Mouse (Mus musculus) cerebellum, adult 11 months (tissue): Measurements from ENCODE around the gene Melk.

Experiments
- DNase-seq: peaks from one replicate; pipeline ENCODE4 v3.0.0; 2022

The Melk gene

GRCm38 (mm10) chr4:44300781-44301750 lies at the start of gene Melk:
Gene Melk (plus strand): TSS chr4:44300876.
- DNase-seq = peak; percentile 13

- DNase-seq = no peak
These were observed 49.2 kb upstream of the Melk start for GRCm38 (mm10) chr4:44251521-44251920.

GRCm38 (mm10) chr4:44251966-44252916 lies 48.4 kb upstream of the Melk start:
- DNase-seq = no peak

GRCm38 (mm10) chr4:44253191-44253590 lies 47.5 kb upstream of the Melk start:
- DNase-seq = no peak

- no peak for DNase-seq
These were observed 46.1 kb upstream of the Melk start for GRCm38 (mm10) chr4:44254579-44254978.

- DNase-seq = no peak
These were observed 41.5 kb upstream of the Melk start for GRCm38 (mm10) chr4:44259126-44259525.

GRCm38 (mm10) chr4:44260244-44260643 lies 40.4 kb upstream of the Melk start:
- DNase-seq = no peak

GRCm38 (mm10) chr4:44265500-44265899 lies 35.2 kb upstream of the Melk start:
- no peak for DNase-seq

GRCm38 (mm10) chr4:44267437-44267836 lies 33.2 kb upstream of the Melk start:
- no peak for DNase-seq

GRCm38 (mm10) chr4:44269376-44269817 lies 31.3 kb upstream of the Melk start:
- no peak for DNase-seq

GRCm38 (mm10) chr4:44271134-44271533 lies 29.5 kb upstream of the Melk start:
- no peak for DNase-seq

- no peak for DNase-seq
These were observed 18.9 kb upstream of the Melk start for GRCm38 (mm10) chr4:44281597-44282265.

GRCm38 (mm10) chr4:44292534-44292933 lies 8.1 kb upstream of the Melk start:
- DNase-seq = peak; percentile 37

- no peak for DNase-seq
These were observed 4.8 kb upstream of the Melk start for GRCm38 (mm10) chr4:44295837-44296236.

- DNase-seq = no peak
These were observed 5.9 kb downstream of the Melk start for GRCm38 (mm10) chr4:44306585-44306984.

GRCm38 (mm10) chr4:44310429-44310828 lies 9.8 kb downstream of the Melk start:
- no peak for DNase-seq

- no peak for DNase-seq
These were observed 10.2 kb downstream of the Melk start for GRCm38 (mm10) chr4:44310911-44311310.

GRCm38 (mm10) chr4:44316270-44316809 lies 15.7 kb downstream of the Melk start:
- no peak for DNase-seq

GRCm38 (mm10) chr4:44320448-44320847 lies 19.8 kb downstream of the Melk start:
- DNase-seq = no peak

GRCm38 (mm10) chr4:44322124-44322523 lies 21.4 kb downstream of the Melk start:
- no peak for DNase-seq

GRCm38 (mm10) chr4:44325453-44325852 lies 24.8 kb downstream of the Melk start:
- no peak for DNase-seq

GRCm38 (mm10) chr4:44326721-44327120 lies 26.0 kb downstream of the Melk start:
- no peak for DNase-seq
